Mouse (Mus musculus) hindbrain, embryonic 15.5 days (tissue): ENCODE measurements around the gene Tgfbr2. TPM values are rescaled to one million over a fixed set of nuclear protein-coding genes. Genes with fewer than 3 reads are reported as not detected.

Experiments used
- ATAC-seq: fragments of 200-750 bp; cut with Nextera tagmentation; 2 replicates; pipeline ENCODE4 v1.8.0; 2017; ENCODE audit warnings: low read depth, moderate number of reproducible peaks, moderate TSS enrichment; ENCODE audit not compliant: low FRiP score
- H3K27ac ChIP-seq: fragments of 300-500 bp; sonication (generic); replicated peaks from 2 replicates; pipeline ENCODE4 v1.5.1; 2015; ENCODE audit warnings: mild to moderate bottlenecking, inconsistent platforms
- H3K27me3 ChIP-seq: fragments of 300-500 bp; sonication (generic); 2 replicates; pipeline ENCODE4 v1.6.1; 2015; ENCODE audit warnings: control low read depth, inconsistent platforms
- H3K36me3 ChIP-seq: fragments of 300-500 bp; sonication (generic); 2 replicates; pipeline ENCODE4 v1.6.1; 2015; ENCODE audit warnings: control low read depth, inconsistent platforms
- H3K4me1 ChIP-seq: fragments of 300-500 bp; sonication (generic); replicated peaks from 2 replicates; pipeline ENCODE4 v1.6.1; 2015; ENCODE audit warnings: control low read depth, inconsistent platforms
- H3K4me2 ChIP-seq: fragments of 300-500 bp; sonication (generic); 2 replicates; pipeline ENCODE4 v1.6.1; 2015; ENCODE audit warnings: moderate library complexity, mild to moderate bottlenecking, inconsistent platforms
- H3K4me3 ChIP-seq: fragments of 300-500 bp; sonication (generic); 2 replicates; pipeline ENCODE4 v1.5.1; 2015; ENCODE audit warnings: mild to moderate bottlenecking, inconsistent platforms
- H3K9ac ChIP-seq: fragments of 300-500 bp; sonication (generic); 2 replicates; pipeline ENCODE4 v1.6.1; 2015; ENCODE audit warnings: inconsistent platforms
- H3K9me3 ChIP-seq: fragments of 300-500 bp; sonication (generic); 2 replicates; pipeline ENCODE4 v1.6.1; 2016; ENCODE audit warnings: control low read depth, inconsistent platforms
- WGBS: fragments of 180-500 bp; shearing (Covaris S2); methylation state at CpG from one replicate; pipeline ENCODE4 v1.1.7; 2015; 5-methylcytosine and 5-hydroxymethylcytosine counted together
- polyA plus RNA-seq: library from polyadenylated mRNA; unstranded; fragments of >200 nt; fragmentation: Nextera tagmentation; extraction: Ambion mirVana; gene quantifications from 2 replicates; pipeline ENCODE4 v1.2.1, GENCODE M21; 2015

The Tgfbr2 gene
- polyA plus RNA-seq, 1 experiment from 2014 or later: 9.8 TPM

GRCm38 (mm10) chr9:116173473-116174170 lies 1.5 kb downstream of the Tgfbr2 start:
- Histone ChIP-seq H3K4me1 (peaks cover 25% of the 10 kb centered on the region), H3K27me3 (peaks cover 24% of the 10 kb centered on the region), H3K4me2 (peak overlapping the region; percentile 98), H3K27ac (no peak overlapping the region), H3K9me3 (no peaks in the 10 kb centered on the region), H3K9ac (no peak overlapping the region), H3K36me3 (no peaks in the 10 kb centered on the region), H3K4me3 (peak overlapping the region; percentile 72)
- 84% methylated on average over 16 of the region's 16 CpGs for WGBS
- ATAC-seq: no peak

DNA sequence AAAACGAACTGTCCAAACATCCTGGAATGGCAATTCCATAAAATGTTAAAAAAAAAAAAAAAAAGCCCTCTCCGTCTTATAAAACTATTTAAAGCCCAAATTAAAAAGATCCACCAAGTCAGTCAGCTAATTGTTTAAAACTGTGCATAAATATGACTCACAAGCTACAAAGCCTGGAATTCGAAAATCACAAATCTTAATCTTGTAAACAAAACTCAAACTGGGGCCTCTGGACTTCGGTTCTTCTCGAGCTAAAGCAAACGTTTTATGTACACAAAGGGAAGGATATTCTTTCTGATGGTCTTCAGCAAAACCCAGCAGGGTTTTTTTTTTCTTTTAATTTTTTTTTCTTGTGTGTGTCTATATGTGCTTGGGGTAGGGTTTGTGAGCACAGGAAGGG lies 2.1 kb downstream of the Tgfbr2 start:
- H3K27ac ChIP-seq: no peak overlapping the region
- H3K4me2 ChIP-seq: 0 out of 2 replicates have a peak overlapping the region, but pooled peaks have one; percentile 98
- peaks cover 25% of the 10 kb centered on the region for H3K4me1 ChIP-seq
- H3K9ac ChIP-seq: no peak overlapping the region
- 82% methylated on average over 6 of the region's 6 CpGs for WGBS
- H3K4me3 ChIP-seq: peak overlapping the region; percentile 72
- H3K27me3 ChIP-seq: peaks cover 24% of the 10 kb centered on the region
- no peak for ATAC-seq
- H3K9me3 ChIP-seq: no peaks in the 10 kb centered on the region
- no peaks in the 10 kb centered on the region for H3K36me3 ChIP-seq

GRCm38 (mm10) chr9:116169067-116169466 lies 6.1 kb downstream of the Tgfbr2 start:
- Histone ChIP-seq H3K9ac (no peak overlapping the region), H3K27me3 (peaks cover 5% of the 10 kb centered on the region), H3K4me1 (peaks cover 7% of the 10 kb centered on the region; the same call in 1 of the 2 replicates), H3K36me3 (no peaks in the 10 kb centered on the region), H3K4me2 (no peak overlapping the region), H3K9me3 (no peaks in the 10 kb centered on the region), H3K4me3 (no peak overlapping the region), H3K27ac (no peak overlapping the region)
- WGBS: 75% methylated on average over 6 of the region's 6 CpGs
- ATAC-seq: no peak

GRCm38 (mm10) chr9:116167304-116167880 lies 7.8 kb downstream of the Tgfbr2 start:
- H3K27me3 ChIP-seq: 0 out of 2 replicates have a peak, but pooled peaks cover 3% of the 10 kb centered on the region
- ATAC-seq: no peak
- H3K4me1 ChIP-seq: 0 out of 2 replicates have a peak, but pooled peaks cover 7% of the 10 kb centered on the region
- no peak overlapping the region for H3K27ac ChIP-seq
- H3K9ac ChIP-seq: no peak overlapping the region
- H3K4me3 ChIP-seq: no peak overlapping the region
- H3K9me3 ChIP-seq: no peaks in the 10 kb centered on the region
- no peaks in the 10 kb centered on the region for H3K36me3 ChIP-seq
- no peak overlapping the region for H3K4me2 ChIP-seq
- 86% methylated on average over 6 of the region's 6 CpGs for WGBS

DNA sequence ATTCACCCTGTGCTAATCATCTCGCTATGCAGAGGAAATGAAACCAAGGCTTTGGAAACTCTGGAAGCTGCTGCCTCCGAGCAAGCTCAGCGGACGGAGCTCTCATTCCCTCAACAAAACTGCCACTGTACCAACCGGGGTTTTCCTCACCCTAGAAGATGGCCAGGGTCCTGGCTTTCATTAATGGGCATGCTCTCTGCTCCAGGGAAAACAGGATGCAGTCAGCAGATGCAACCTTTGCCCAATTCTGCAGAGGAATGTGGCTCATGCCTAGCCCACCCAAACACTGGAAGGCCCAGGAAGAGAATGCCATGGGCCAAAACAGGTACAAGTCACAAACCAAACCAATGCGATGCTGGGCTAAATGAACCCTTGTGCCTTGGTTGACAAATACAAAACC lies 8.8 kb downstream of the Tgfbr2 start:
- Histone ChIP-seq H3K9ac (no peak overlapping the region), H3K4me1 (0 out of 2 replicates have a peak, but pooled peaks cover 7% of the 10 kb centered on the region), H3K27ac (no peak overlapping the region), H3K27me3 (0 out of 2 replicates have a peak, but pooled peaks cover 3% of the 10 kb centered on the region), H3K36me3 (no peaks in the 10 kb centered on the region), H3K4me3 (no peak overlapping the region), H3K9me3 (no peaks in the 10 kb centered on the region), H3K4me2 (no peak overlapping the region)
- no peak for ATAC-seq
- 73% methylated on average over 6 of the region's 6 CpGs for WGBS

GRCm38 (mm10) chr9:116163883-116164282 lies 11.3 kb downstream of the Tgfbr2 start:
- Histone ChIP-seq H3K4me2 (no peak overlapping the region), H3K4me1 (no peaks in the 10 kb centered on the region), H3K9ac (no peak overlapping the region), H3K4me3 (no peak overlapping the region), H3K27ac (no peak overlapping the region), H3K9me3 (no peaks in the 10 kb centered on the region), H3K27me3 (0 out of 2 replicates have a peak, but pooled peaks cover 2% of the 10 kb centered on the region), H3K36me3 (no peaks in the 10 kb centered on the region)
- 81% methylated on average over 6 of the region's 6 CpGs for WGBS
- ATAC-seq: no peak

DNA sequence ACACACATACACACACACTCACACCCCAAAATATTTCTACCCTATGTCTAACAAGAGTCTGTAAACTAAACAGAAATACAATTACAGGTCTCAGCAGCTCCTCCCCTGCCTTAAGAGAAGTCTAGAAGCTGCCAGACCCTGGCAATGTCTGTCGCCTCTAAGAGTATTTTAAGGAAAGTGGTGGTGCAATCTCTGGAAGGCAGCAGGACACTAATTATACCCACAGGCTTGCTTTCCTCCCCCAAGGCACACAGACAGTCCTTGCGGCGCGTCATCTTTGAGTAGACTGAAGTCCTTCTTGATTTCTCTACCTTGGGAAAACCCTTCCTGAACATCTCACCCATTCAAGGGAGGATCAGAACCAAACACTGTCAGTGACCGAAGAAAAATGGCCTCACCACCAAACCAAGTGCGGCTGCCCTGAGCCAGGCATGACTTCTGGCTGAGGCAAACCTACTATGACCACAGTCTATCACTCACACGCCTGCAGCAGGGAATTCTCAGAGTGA lies 12.2 kb downstream of the Tgfbr2 start:
- Histone ChIP-seq H3K4me3 (no peak overlapping the region), H3K9ac (no peak overlapping the region), H3K27me3 (no peaks in the 10 kb centered on the region), H3K4me2 (no peak overlapping the region), H3K9me3 (no peaks in the 10 kb centered on the region), H3K36me3 (no peaks in the 10 kb centered on the region), H3K27ac (no peak overlapping the region), H3K4me1 (no peaks in the 10 kb centered on the region)
- ATAC-seq: no peak
- 93% methylated on average over 7 of the region's 7 CpGs for WGBS

GRCm38 (mm10) chr9:116160860-116161259 lies 14.3 kb downstream of the Tgfbr2 start:
- Histone ChIP-seq H3K27me3 (no peaks in the 10 kb centered on the region), H3K4me2 (no peak overlapping the region), H3K9me3 (no peaks in the 10 kb centered on the region), H3K4me1 (no peaks in the 10 kb centered on the region), H3K4me3 (no peak overlapping the region), H3K27ac (no peak overlapping the region), H3K9ac (no peak overlapping the region), H3K36me3 (no peaks in the 10 kb centered on the region)
- WGBS: 93% methylated on average over 7 of the region's 7 CpGs
- ATAC-seq: no peak

- no peaks in the 10 kb centered on the region for H3K9me3 ChIP-seq
- no peaks in the 10 kb centered on the region for H3K4me1 ChIP-seq
Measured at GRCm38 (mm10) chr9:116160067-116160466, 15.1 kb downstream of the Tgfbr2 start.

GRCm38 (mm10) chr9:116156501-116156900 lies 18.7 kb downstream of the Tgfbr2 start:
- Histone ChIP-seq H3K27ac (no peak overlapping the region), H3K4me3 (no peak overlapping the region), H3K27me3 (no peaks in the 10 kb centered on the region), H3K4me1 (peaks cover 1% of the 10 kb centered on the region; the same call in 1 of the 2 replicates), H3K4me2 (no peak overlapping the region), H3K9ac (no peak overlapping the region), H3K9me3 (no peaks in the 10 kb centered on the region), H3K36me3 (no peaks in the 10 kb centered on the region)
- 86% methylated on average over 5 of the region's 5 CpGs for WGBS
- no peak for ATAC-seq

More at GRCm38 (mm10) chr9:116160067-116160466, 15.1 kb downstream of the Tgfbr2 start:
- Histone ChIP-seq H3K27ac (no peak overlapping the region), H3K27me3 (no peaks in the 10 kb centered on the region), H3K4me3 (no peak overlapping the region), H3K4me2 (no peak overlapping the region), H3K36me3 (no peaks in the 10 kb centered on the region), H3K9ac (no peak overlapping the region)
- 84% methylated on average over 3 of the region's 3 CpGs for WGBS
- ATAC-seq: no peak

DNA sequence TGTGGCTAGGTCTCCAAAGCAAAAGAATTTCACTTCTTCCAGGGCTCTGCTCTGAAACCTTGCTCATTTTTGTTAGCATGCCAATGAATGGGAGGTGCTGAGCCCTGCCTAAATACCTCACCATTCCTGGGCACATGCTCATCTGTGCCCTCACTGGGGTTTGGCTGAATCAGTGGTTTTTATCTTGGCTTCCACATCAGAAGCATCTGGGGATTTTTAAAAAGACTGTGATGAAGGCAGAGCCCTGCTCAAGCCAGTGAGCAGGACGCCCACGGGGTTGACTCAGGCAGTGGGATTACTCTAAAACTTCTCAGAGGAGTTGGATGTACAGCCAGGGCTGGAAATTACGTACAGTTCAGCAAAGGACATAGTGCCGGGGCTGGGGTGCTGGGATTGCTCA lies 22.3 kb downstream of the Tgfbr2 start:
- H3K9me3 ChIP-seq: no peaks in the 10 kb centered on the region

DNA sequence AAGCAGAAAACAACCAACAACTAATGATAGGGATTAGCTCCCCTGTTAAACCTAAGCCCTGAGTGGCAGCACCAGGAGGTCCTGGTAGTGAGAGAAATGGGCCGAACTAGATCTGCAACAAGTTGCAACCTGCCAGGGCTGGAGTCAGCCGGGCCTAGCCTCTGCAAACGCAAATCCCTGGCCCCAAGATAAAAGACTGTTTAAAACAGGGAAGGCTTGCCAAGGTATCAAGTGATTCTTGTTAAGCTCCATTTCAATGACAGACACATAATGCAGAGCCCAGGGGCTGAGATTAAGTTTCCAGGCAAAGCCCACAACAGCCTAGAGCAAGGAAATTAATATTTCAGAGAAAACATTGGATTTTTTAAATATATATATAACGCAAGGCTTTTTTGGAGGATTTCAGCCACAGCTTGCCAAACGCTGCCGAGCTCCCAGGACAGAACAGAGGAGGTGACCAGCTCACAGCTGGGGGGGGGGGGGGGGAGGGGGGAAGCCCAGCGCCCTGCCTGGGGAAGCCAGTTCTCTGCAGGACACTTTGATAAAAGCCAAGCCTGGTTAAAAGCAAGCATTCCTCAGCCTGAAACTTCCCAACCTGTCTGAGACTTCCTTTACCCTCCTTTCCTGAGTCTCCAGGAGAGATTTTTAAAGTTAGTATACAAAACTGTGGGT lies 24.3 kb downstream of the Tgfbr2 start:
- Histone ChIP-seq H3K27ac (no peak overlapping the region), H3K4me1 (peaks cover 6% of the 10 kb centered on the region; the same call in 1 of the 2 replicates), H3K36me3 (no peaks in the 10 kb centered on the region), H3K4me3 (no peak overlapping the region), H3K9ac (no peak overlapping the region), H3K27me3 (no peaks in the 10 kb centered on the region), H3K9me3 (no peaks in the 10 kb centered on the region), H3K4me2 (no peak overlapping the region)
- no peak for ATAC-seq
- WGBS: 35% methylated on average over 7 of the region's 7 CpGs

More for the DNA sequence above, 22.3 kb downstream of the Tgfbr2 start:
- H3K27ac ChIP-seq: no peak overlapping the region; the same call in 1 of the 2 replicates
- no peak for ATAC-seq
- WGBS: 70% methylated on average over 4 of the region's 4 CpGs
- H3K27me3 ChIP-seq: no peaks in the 10 kb centered on the region
- H3K4me1 ChIP-seq: peaks cover 6% of the 10 kb centered on the region; the same call in 1 of the 2 replicates
- no peak overlapping the region for H3K4me3 ChIP-seq
- H3K36me3 ChIP-seq: no peaks in the 10 kb centered on the region
- no peak overlapping the region for H3K4me2 ChIP-seq
- no peak overlapping the region for H3K9ac ChIP-seq
